Mouse (Mus musculus): Measurements from ENCODE around the gene Ptrh1. TPM values are rescaled to one million over a fixed set of nuclear protein-coding genes. Genes with fewer than 3 reads are reported as not detected.

Ptrh1 gene
- polyA plus RNA-seq, 2 experiments, result 5.1 to 11.3 TPM

- Histone ChIP-seq H3K36me3 (ENCODE audit: control insufficient read depth, insufficient read depth, low read length) (no peaks in the 10 kb centered on the region), H3K27ac (replicated peaks; ENCODE audit: low read depth, low read length) (no peak overlapping the region), H3K4me1 (ENCODE audit: control insufficient read depth, insufficient read depth, low read length) (no peaks in the 10 kb centered on the region), H3K9me3 (ENCODE audit: control insufficient read depth, low read length) (no peaks in the 10 kb centered on the region), H3K4me2 (replicated peaks; ENCODE audit: low read depth, low read length, severe bottlenecking) (no peak overlapping the region), H3K4me3 (replicated peaks; ENCODE audit: low read length) (no peak overlapping the region), H3K9ac (ENCODE audit: low read depth, low read length, severe bottlenecking) (no peak overlapping the region), H3K27me3 (ENCODE audit: control insufficient read depth, insufficient read depth, low read length) (no peaks in the 10 kb centered on the region)
- DNase-seq (ENCODE audit: low spot score) (no peak), ATAC-seq (ENCODE audit: low FRiP score, low read depth) (no peak)
- TF ChIP-seq POLR2A (IDR thresholded peaks at IDR 0.05; ENCODE audit: borderline replicate concordance, extremely low read depth, insufficient read depth, insufficient read length), result no peak
- 95% methylated on average over 5 of the region's 5 CpGs for WGBS
These were observed 6.1 kb upstream of the Ptrh1 start for GRCm38 (mm10) chr2:32769327-32770085.

DNA sequence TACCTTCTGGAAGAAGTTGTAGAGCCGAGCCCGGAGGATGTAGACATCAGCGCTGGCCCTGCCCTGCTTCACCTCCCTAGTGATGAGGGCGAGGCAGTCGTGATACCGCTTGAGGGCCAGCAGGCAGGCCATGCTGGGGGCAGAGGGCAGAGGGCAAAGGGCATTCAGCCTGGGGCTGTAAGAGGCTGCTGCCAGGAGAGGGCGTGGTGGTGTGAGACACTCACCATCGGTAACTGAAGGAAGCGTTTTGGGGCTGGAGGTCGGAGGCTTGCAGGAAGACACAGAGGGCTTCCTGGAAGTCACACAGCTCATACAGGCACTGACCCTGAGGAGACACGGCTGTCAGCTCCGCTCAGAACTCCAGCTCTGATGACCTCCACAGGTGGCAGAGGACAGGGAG, 3.7 kb upstream of the Ptrh1 start:
- Histone ChIP-seq H3K4me1 (ENCODE audit: control insufficient read depth, insufficient read depth, low read length) (peaks cover 7% of the 10 kb centered on the region), H3K36me3 (ENCODE audit: control insufficient read depth, insufficient read depth, low read length) (no peaks in the 10 kb centered on the region), H3K4me3 (replicated peaks; ENCODE audit: low read length) (no peak overlapping the region), H3K9ac (ENCODE audit: low read depth, low read length, severe bottlenecking) (no peak overlapping the region), H3K4me2 (replicated peaks; ENCODE audit: low read depth, low read length, severe bottlenecking) (no peak overlapping the region), H3K27ac (replicated peaks; ENCODE audit: low read depth, low read length) (no peak overlapping the region), H3K27me3 (ENCODE audit: control insufficient read depth, insufficient read depth, low read length) (no peaks in the 10 kb centered on the region), H3K9me3 (ENCODE audit: control insufficient read depth, low read length) (no peaks in the 10 kb centered on the region)
- ATAC-seq (ENCODE audit: low FRiP score, low read depth) (no peak), DNase-seq (ENCODE audit: low spot score) (no peak)
- no peak for TF ChIP-seq POLR2A (IDR thresholded peaks at IDR 0.05; ENCODE audit: borderline replicate concordance, extremely low read depth, insufficient read depth, insufficient read length)
- WGBS, result 34% methylated on average over 12 of the region's 12 CpGs

DNA sequence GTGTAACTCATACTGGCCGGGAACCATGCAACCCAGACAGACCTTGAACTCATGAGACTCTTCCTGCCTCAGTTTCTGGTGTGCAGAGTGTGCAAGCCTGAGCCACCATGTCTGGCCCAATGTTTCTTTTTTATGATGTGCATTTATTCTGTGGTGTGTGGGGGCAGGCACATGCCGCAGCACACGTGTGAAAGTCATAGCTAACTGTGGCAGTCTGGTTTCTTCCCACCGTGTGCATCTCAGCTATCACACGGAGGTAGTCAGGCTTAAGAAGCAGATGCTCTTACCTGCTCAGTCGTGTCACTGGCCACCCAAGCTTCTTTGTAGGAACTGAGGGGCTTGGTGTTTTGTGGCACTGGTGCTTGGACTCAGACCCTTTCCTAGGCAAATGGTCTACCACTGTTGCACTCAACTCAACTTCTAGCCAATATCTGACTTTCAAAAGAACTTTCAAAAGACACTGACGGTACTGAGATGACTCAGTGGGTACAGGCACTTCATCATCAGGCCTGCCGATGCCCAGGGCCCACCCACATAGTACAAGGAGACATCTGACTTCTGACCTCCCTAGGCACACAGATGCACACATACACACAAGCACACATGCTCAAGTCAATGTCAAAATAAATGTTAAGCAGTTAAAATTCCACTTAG, 2.8 kb upstream of the Ptrh1 start:
- H3K9me3 ChIP-seq (ENCODE audit: control insufficient read depth, low read length), result no peaks in the 10 kb centered on the region
- 82% methylated on average over 8 of the region's 8 CpGs for WGBS
- ATAC-seq (ENCODE audit: low FRiP score, low read depth) (no peak), DNase-seq (ENCODE audit: low spot score) (no peak)
- H3K9ac ChIP-seq (ENCODE audit: low read depth, low read length, severe bottlenecking), result no peak overlapping the region
- no peaks in the 10 kb centered on the region for H3K36me3 ChIP-seq (ENCODE audit: control insufficient read depth, insufficient read depth, low read length)
- H3K27ac ChIP-seq (replicated peaks; ENCODE audit: low read depth, low read length), result no peak overlapping the region
- H3K4me2 ChIP-seq (replicated peaks; ENCODE audit: low read depth, low read length, severe bottlenecking), result no peak overlapping the region
- peaks cover 7% of the 10 kb centered on the region for H3K4me1 ChIP-seq (ENCODE audit: control insufficient read depth, insufficient read depth, low read length)
- no peaks in the 10 kb centered on the region for H3K27me3 ChIP-seq (ENCODE audit: control insufficient read depth, insufficient read depth, low read length)
- TF ChIP-seq POLR2A (IDR thresholded peaks at IDR 0.05; ENCODE audit: borderline replicate concordance, extremely low read depth, insufficient read depth, insufficient read length), result no peak
- H3K4me3 ChIP-seq (replicated peaks; ENCODE audit: low read length), result no peak overlapping the region

DNA sequence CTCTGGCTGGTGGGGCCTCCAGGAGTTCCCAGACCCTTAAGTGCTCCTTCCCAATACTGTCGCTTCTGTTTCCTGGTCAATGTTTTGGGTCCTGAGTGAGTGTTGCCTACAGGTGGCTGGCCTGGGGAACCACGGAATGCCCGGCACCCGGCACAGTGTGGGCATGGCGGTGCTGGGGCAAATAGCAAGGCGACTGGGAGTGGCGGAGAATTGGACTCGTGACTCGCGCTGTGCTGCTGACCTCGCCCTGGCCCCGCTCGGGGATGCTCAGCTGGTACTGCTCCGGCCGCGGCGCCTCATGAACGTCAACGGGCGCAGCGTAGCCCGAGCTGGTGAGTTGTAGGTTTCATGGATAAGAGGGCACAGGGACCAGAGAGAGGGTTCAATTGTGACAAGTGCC, 606 bp downstream of the Ptrh1 start:
- Histone ChIP-seq H3K36me3 (ENCODE audit: control insufficient read depth, insufficient read depth, low read length) (no peaks in the 10 kb centered on the region), H3K9me3 (ENCODE audit: control insufficient read depth, low read length) (no peaks in the 10 kb centered on the region), H3K27ac (replicated peaks; ENCODE audit: low read depth, low read length) (no peak overlapping the region), H3K4me2 (replicated peaks; ENCODE audit: low read depth, low read length, severe bottlenecking) (peak overlapping the region; percentile 88), H3K9ac (ENCODE audit: low read depth, low read length, severe bottlenecking) (peak overlapping the region; percentile 50; the same call in 1 of the 2 replicates), H3K4me1 (ENCODE audit: control insufficient read depth, insufficient read depth, low read length) (peaks cover 7% of the 10 kb centered on the region), H3K4me3 (replicated peaks; ENCODE audit: low read length) (peak overlapping the region; percentile 62), H3K27me3 (ENCODE audit: control insufficient read depth, insufficient read depth, low read length) (no peaks in the 10 kb centered on the region)
- 19% methylated on average over 22 of the region's 22 CpGs for WGBS
- ATAC-seq (ENCODE audit: low FRiP score, low read depth) (no peak), DNase-seq (ENCODE audit: low spot score) (no peak)
- no peak for TF ChIP-seq POLR2A (IDR thresholded peaks at IDR 0.05; ENCODE audit: borderline replicate concordance, extremely low read depth, insufficient read depth, insufficient read length)

DNA sequence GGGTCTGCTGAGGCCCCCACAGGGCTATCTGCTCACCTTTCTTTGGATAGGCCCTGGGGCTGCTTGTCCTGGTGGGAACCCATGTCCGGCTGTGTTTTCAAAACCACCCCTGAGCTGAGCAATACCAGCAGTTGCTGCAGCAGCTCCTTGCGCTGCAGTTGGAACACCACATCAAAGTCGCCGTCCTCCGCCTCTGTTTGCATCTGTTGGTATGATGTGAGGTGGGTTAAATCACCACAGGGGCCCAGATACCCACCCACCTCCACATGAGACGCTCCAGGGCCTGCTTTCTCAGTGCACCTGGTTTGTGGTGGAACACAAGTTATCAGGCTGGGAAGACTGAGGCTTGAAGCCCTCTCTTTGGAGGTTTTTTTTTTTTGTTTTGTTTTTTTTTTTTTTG, 2.5 kb downstream of the Ptrh1 start:
- H3K27me3 ChIP-seq (ENCODE audit: control insufficient read depth, insufficient read depth, low read length), result no peaks in the 10 kb centered on the region
- no peak overlapping the region for H3K9ac ChIP-seq (ENCODE audit: low read depth, low read length, severe bottlenecking)
- no peak for TF ChIP-seq POLR2A (IDR thresholded peaks at IDR 0.05; ENCODE audit: borderline replicate concordance, extremely low read depth, insufficient read depth, insufficient read length)
- H3K4me2 ChIP-seq (replicated peaks; ENCODE audit: low read depth, low read length, severe bottlenecking), result no peak overlapping the region
- no peaks in the 10 kb centered on the region for H3K9me3 ChIP-seq (ENCODE audit: control insufficient read depth, low read length)
- no peak overlapping the region for H3K4me3 ChIP-seq (replicated peaks; ENCODE audit: low read length)
- H3K4me1 ChIP-seq (ENCODE audit: control insufficient read depth, insufficient read depth, low read length), result peaks cover 7% of the 10 kb centered on the region
- ATAC-seq (ENCODE audit: low FRiP score, low read depth) (no peak), DNase-seq (ENCODE audit: low spot score) (no peak)
- H3K36me3 ChIP-seq (ENCODE audit: control insufficient read depth, insufficient read depth, low read length), result no peaks in the 10 kb centered on the region
- no peak overlapping the region for H3K27ac ChIP-seq (replicated peaks; ENCODE audit: low read depth, low read length)
- 88% methylated on average over 6 of the region's 6 CpGs for WGBS
